Mouse (Mus musculus) heart, adult 2 months (tissue): Measurements from ENCODE around the gene Slc35e2. TPM values are rescaled to one million over a fixed set of nuclear protein-coding genes. Genes with fewer than 3 reads are reported as not detected.

ENCODE experiments used
- DNase-seq, 2 experiments: peaks; one replicate each; pipeline ENCODE4 v3.0.0; 2021
- H3K27ac ChIP-seq: fragments of 200-600 bp; 2 replicates; pipeline ENCODE4 v1.8.1; 2022
- H3K27me3 ChIP-seq: fragments of 200-500 bp; 2 replicates; pipeline ENCODE4 v1.6.1; 2012; ENCODE audit warnings: mild to moderate bottlenecking, low read length, inconsistent platforms, mixed read lengths; ENCODE audit not compliant: control insufficient read depth, insufficient read depth
- H3K36me3 ChIP-seq: fragments of 200-500 bp; 2 replicates; pipeline ENCODE4 v1.6.1; 2012; ENCODE audit warnings: low read length, inconsistent platforms; ENCODE audit not compliant: control insufficient read depth, insufficient read depth
- H3K4me1 ChIP-seq: fragments of 200-500 bp; 2 replicates; pipeline ENCODE4 v1.6.1; 2011; ENCODE audit warnings: low read length; ENCODE audit not compliant: control insufficient read depth, insufficient read depth
- H3K4me3 ChIP-seq: fragments of 200-600 bp; 2 replicates; pipeline ENCODE4 v1.8.1; 2022
- H3K79me2 ChIP-seq: fragments of 200-500 bp; replicated peaks from 2 replicates; pipeline ENCODE4 v1.6.1; 2012; ENCODE audit warnings: mild to moderate bottlenecking, inconsistent platforms, low read length, moderate library complexity, mixed read lengths; ENCODE audit not compliant: control insufficient read depth, insufficient read depth
- H3K9ac ChIP-seq: fragments of 200-500 bp; 2 replicates; pipeline ENCODE4 v1.6.1; 2012; ENCODE audit warnings: low read depth, mild to moderate bottlenecking, control low read depth, inconsistent platforms, low read length, mixed read lengths
- CTCF ChIP-seq: fragments of 200-600 bp; IDR thresholded peaks from 2 replicates; pipeline ENCODE4 v1.8.1; 2022; ENCODE audit warnings: antibody characterized with exemption, mild to moderate bottlenecking, moderate library complexity
- EP300 ChIP-seq: fragments of 200-500 bp; IDR thresholded peaks from 2 replicates; pipeline ENCODE4 v1.6.1; 2011; ENCODE audit warnings: low read depth, low read length, control low read depth; ENCODE audit not compliant: insufficient read depth
- POLR2A ChIP-seq: fragments of 200-500 bp; IDR thresholded peaks from 2 replicates; pipeline ENCODE4 v1.6.1; 2011; ENCODE audit warnings: mild to moderate bottlenecking, low read depth, low read length, control low read depth; ENCODE audit not compliant: insufficient read depth
- WGBS: fragments of 180-500 bp; shearing (Covaris S2); methylation state at CpG from one replicate; pipeline ENCODE4 v1.1.7; 2018; 5-methylcytosine and 5-hydroxymethylcytosine counted together
- intact Hi-C: fragments of 180-260 bp; cut with DNase I; formaldehyde crosslinking; loops from one replicate; pipeline ENCODE4 v1.15.1; 2025
- polyA plus RNA-seq: library from polyadenylated mRNA; depleted of rRNA; stranded (reverse); fragments of >200 nt; gene quantifications from 2 replicates; pipeline ENCODE4 v1.2.3, GENCODE M21; 2012
- total RNA-seq, 2 experiments: library from RNA; stranded (reverse); gene quantifications; 2 replicates each; pipeline ENCODE4 v1.2.3; 2021

Slc35e2 gene
- total and polyA plus RNA-seq, 3 experiments: 4.1 to 8.2 (median 6.3) TPM

DNA sequence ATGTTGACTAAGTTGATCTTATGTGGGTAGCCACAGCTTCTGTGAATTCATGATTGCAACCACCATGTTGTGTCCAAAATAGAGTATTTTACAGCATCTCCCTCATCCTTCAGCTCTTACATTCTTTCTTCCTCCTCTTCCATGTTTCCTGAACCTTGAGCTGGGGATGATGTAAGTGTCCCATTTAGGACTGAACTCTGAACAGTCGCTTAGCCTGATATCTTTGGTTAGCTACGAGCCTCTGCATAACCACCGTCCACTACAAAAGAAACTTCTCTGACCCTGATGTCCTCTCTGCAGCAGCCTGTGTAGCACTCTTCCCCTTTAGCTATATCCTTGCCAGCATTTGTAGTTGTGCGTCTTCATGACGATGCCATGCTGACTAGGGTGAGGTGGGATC is 44.5 kb downstream of the Slc35e2 start:
- no peak for DNase-seq
- H3K4me1 ChIP-seq: no peaks in the 10 kb centered on the region
- H3K79me2 ChIP-seq: no peaks in the 10 kb centered on the region
- no peak overlapping the region for H3K9ac ChIP-seq
- H3K27me3 ChIP-seq: no peaks in the 10 kb centered on the region
- 79% methylated on average over 5 of the region's 5 CpGs for WGBS
- TF ChIP-seq POLR2A: no peak
- no peak for TF ChIP-seq EP300
- TF ChIP-seq CTCF: no peak
- no peak overlapping the region for H3K27ac ChIP-seq
- no peaks in the 10 kb centered on the region for H3K36me3 ChIP-seq
- H3K4me3 ChIP-seq: no peak overlapping the region
- intact Hi-C loops: no loop called here

DNA sequence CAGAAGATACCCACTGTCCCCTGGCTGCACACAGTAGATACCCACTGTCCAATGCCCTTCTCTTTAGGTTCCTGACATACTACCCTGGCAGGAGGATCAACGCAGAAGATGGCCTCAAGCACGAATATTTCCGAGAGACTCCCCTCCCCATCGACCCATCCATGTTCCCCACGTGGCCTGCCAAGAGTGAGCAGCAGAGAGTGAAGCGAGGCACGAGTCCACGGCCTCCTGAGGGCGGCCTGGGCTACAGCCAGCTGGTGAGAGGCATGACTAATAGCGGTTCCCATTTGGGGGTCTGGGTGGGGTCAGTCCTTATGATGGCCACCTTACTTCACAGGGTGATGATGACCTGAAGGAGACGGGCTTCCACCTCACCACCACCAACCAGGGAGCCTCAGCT is 48.1 kb downstream of the Slc35e2 start:
- H3K36me3 ChIP-seq: no peaks in the 10 kb centered on the region
- H3K27ac ChIP-seq: no peak overlapping the region
- H3K79me2 ChIP-seq: no peaks in the 10 kb centered on the region
- no peak overlapping the region for H3K4me3 ChIP-seq
- TF ChIP-seq EP300 (no peak), POLR2A (no peak), CTCF (no peak)
- WGBS: 85% methylated on average over 11 of the region's 11 CpGs
- peaks cover 3% of the 10 kb centered on the region; the same call in 1 of the 2 replicates for H3K27me3 ChIP-seq
- H3K4me1 ChIP-seq: peaks cover 2% of the 10 kb centered on the region
- H3K9ac ChIP-seq: no peak overlapping the region
- DNase-seq: no peak
- intact Hi-C loops: no loop called here

DNA sequence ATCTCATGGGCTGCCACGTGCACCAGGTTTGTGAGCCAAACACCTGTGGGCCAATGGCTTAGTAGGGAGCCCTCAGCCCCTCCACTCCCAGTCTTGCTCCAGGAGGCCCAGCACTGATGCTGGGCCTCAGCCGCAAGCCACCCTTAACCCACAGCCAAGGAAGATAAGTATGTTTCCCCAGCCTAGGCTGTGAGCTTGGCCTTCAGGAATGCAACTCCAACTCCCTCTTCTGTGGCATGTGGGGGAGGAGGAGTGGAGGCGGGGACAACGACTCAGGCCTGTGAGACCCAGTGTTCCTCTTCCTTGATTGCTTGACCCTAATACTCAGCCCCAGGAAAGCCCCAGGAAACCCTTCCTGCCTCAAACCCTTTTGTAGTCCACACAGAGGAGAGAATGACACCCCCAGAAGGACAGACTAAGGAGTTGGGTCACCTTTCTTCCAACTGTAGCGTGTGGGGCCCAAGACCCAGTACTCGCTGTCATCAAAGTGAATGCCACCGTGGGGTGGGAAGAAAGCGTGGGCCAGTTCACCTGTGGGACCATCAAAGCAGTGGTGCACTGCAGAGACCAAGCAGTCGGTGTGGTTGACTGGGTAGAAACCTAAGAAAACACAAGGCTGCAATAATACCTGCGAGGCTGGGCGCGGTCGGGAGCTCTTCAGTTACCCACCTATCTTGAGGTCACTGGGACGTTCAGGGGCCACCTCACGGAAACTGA is 50.5 kb downstream of the Slc35e2 start:
- peak overlapping the region; percentile 28 for H3K27ac ChIP-seq
- TF ChIP-seq POLR2A (0 out of 2 replicates have a peak, but pooled peaks have one; percentile 21), CTCF (no peak), EP300 (no peak)
- intact Hi-C loops: no loop called here
- H3K36me3 ChIP-seq: no peaks in the 10 kb centered on the region
- no peak overlapping the region for H3K9ac ChIP-seq
- DNase-seq: peak; percentile 46 to 66
- 62% methylated on average over 15 of the region's 15 CpGs for WGBS
- H3K4me1 ChIP-seq: peaks cover 2% of the 10 kb centered on the region
- no peak overlapping the region for H3K4me3 ChIP-seq
- no peaks in the 10 kb centered on the region for H3K79me2 ChIP-seq
- H3K27me3 ChIP-seq: peaks cover 3% of the 10 kb centered on the region; the same call in 1 of the 2 replicates

DNA sequence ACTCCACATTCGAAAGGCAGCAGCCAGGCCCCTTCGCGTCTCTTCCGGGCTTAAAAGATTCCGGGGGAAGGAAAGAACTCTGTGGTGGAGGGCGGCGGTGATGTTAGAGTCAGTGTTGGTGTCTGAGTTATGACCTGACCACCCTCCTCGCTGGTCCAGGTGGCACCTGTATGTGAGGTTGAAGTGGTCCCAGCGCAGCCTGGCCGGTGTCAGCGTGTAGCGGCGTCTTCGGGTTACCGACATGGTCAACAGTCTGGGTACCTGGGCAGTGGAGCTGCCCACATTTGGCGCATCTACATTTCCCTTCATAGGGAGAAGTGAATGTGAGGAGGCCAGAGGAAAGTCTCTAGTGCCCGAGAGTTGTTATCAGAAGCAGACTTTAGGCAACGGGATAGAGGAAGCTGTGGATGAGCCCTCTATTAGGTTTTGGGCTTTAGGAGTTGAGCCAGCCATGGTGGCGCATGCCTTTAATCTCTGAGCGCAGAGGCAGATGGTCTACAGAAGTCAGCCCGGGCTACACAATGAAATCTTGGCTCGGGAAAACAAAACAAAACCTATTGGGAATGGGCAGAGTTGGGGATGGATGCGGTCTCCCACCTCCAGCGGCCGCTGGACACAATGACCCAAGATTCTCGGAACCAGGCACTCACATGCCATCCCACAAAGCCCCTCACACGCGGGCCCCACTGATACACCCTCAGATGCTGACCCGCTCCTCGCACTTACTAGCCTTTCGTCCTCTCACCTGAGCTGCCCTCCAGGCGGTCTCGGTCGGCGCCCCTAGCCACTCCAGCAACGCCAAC is 51.3 kb downstream of the Slc35e2 start:
- Histone ChIP-seq H3K36me3 (no peaks in the 10 kb centered on the region), H3K27me3 (peaks cover 3% of the 10 kb centered on the region; the same call in 1 of the 2 replicates), H3K9ac (peak overlapping the region; percentile 74), H3K27ac (peak overlapping the region; percentile 47), H3K4me3 (peak overlapping the region; percentile 28), H3K4me1 (peaks cover 2% of the 10 kb centered on the region), H3K79me2 (no peaks in the 10 kb centered on the region)
- intact Hi-C loops: no loop called here
- DNase-seq: no peak
- TF ChIP-seq CTCF (no peak), POLR2A (no peak), EP300 (no peak)
- WGBS: 32% methylated on average over 36 of the region's 36 CpGs

DNA sequence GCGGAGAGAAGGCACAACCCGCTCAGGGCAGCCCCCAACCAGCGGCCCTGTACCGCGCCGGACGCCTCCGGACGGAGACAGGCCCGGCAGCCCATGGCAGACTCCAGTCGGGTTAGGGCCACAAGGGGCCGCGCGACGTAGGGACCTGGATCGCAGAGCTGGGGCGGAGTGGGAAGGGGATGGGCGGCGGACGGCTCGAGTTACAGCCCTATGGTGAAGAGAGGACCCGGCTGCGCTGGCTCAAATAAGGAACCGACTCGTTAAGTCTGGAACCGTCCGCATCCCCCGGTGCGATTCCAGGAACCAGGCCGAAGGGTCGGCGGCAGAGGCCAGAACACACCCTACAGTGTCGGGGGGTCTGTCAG is 51.9 kb downstream of the Slc35e2 start, which contains the start of gene Mmp23:
TSS of gene Mmp23 (minus strand) at position 299 of the 365 bp plus-strand sequence.
- peak within 1 kb of the TSS; percentile 74 for H3K9ac ChIP-seq
- no peaks in the 10 kb centered on the region for H3K36me3 ChIP-seq
- H3K4me1 ChIP-seq: peaks cover 2% of the 10 kb centered on the region
- WGBS: under 1% methylated on average over 33 of the region's 33 CpGs
- intact Hi-C loops: no loop called here
- peak; percentile 68 to 70 for DNase-seq
- peak within 1 kb of the TSS; percentile 28 for H3K4me3 ChIP-seq
- peak within 1 kb of the TSS; percentile 47 for H3K27ac ChIP-seq
- TF ChIP-seq POLR2A (0 out of 2 replicates have a peak, but pooled peaks have one; percentile 4), EP300 (no peak)
- no peaks in the 10 kb centered on the region for H3K79me2 ChIP-seq
- peaks cover 3% of the 10 kb centered on the region; the same call in 1 of the 2 replicates for H3K27me3 ChIP-seq
